Mouse (Mus musculus): ENCODE measurements around the gene Mindy1. TPM values are rescaled to one million over a fixed set of nuclear protein-coding genes. Genes with fewer than 3 reads are reported as not detected.

Mindy1 gene
- polyA plus RNA-seq, 1 experiment from 2014 or later, result 43.3 TPM

DNA sequence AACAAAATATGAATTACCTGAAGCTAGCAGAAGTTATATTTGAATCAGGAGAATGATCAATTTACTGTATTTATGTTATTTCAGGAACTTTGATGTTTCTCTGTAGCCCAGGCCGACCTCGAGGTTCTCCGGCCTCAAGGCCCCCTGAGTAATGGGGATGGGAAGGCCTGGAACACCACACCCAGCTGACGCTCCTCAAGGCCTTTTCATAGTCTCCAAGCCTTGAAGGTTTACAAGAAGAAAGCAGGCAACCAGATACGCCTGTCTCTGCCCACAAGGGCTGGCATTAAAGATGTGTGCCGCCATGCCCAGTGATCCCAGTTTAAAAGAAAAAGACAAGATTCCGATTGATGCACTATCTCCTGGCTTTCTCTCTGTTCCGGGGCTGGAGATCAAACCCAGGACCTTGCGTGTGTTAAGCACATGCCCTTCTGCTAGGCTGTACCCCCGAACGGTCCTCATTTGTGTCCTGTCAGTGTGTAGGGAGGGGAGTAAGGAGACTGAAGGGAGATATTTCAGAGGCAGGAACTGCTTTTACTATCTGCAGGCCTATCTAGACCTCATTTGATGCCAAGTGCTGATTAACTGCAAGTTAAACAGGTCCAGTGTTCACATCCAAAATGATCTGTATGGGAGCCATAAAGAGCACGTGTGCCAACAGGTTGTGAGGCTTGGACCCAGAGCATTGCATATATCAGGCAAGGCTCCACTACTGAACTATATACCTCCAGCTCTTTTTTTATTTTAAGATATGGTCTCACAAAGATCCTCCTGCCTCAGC is 3.5 kb downstream of the Mindy1 start:
- Histone ChIP-seq H3K4me2 (replicated peaks) (peak overlapping the region; percentile 74), H3K36me3 (peaks cover 20% of the 10 kb centered on the region), H3K9ac (no peak overlapping the region), H3K4me1 (peaks cover 17% of the 10 kb centered on the region), H3K27me3 (no peaks in the 10 kb centered on the region), H3K27ac (no peak overlapping the region), H3K4me3 (peak overlapping the region; percentile 72), H3K9me3 (no peaks in the 10 kb centered on the region)
- ATAC-seq (ENCODE audit: insufficient number of reproducible peaks, insufficient read depth, low FRiP score, low TSS enrichment), result no peak
- 87% methylated on average over 12 of the region's 12 CpGs for WGBS

DNA sequence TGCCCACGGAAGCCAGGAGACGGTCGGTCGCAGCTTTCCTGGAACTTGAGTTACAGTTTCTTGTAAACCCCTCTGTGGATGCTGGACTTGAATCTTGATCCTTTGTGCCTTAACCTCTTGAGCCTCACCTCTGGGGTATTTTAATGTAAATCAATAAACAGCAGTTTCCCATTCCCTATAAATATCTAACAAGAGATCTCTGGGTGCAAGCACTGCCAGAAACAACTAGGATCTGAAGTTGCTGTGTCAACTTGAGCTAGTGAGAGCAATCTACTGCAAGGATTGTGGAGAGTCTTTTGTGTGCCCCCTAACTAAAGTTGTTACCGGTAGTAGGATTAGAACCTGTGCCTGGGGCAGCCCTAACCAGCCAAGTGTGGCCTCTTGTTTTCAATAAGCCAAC is 4.2 kb downstream of the Mindy1 start:
- 93% methylated on average over 5 of the region's 5 CpGs for WGBS

DNA sequence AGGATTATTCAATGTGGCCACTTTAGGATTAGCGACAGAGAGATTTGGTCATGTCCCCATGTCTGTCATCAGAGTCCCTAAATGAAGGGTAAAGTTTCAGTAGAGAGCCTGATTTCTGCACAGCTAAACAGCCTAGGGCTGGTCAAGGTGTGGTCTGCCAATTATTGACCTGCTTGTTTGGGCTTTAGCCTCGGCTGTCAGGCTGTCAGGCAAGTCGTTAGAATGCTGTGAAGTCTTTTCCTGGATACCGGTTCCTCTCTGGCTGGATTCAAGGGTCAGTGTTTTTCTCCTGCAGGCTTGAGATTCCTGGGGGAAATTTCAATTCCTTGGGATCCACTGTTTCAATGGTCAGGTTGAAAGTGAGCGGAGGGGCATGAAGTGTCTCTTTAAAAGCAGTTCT is 4.9 kb downstream of the Mindy1 start:
- Histone ChIP-seq H3K27me3 (no peaks in the 10 kb centered on the region), H3K27ac (no peak overlapping the region), H3K4me2 (replicated peaks) (no peak overlapping the region), H3K9me3 (no peaks in the 10 kb centered on the region), H3K36me3 (peaks cover 33% of the 10 kb centered on the region), H3K4me1 (peaks cover 12% of the 10 kb centered on the region), H3K9ac (no peak overlapping the region), H3K4me3 (no peak overlapping the region)
- ATAC-seq (ENCODE audit: insufficient number of reproducible peaks, insufficient read depth, low FRiP score, low TSS enrichment), result no peak
- WGBS, result 62% methylated on average over 5 of the region's 5 CpGs

More for the DNA sequence above, 4.2 kb downstream of the Mindy1 start:
- Histone ChIP-seq H3K9ac (no peak overlapping the region), H3K4me1 (peaks cover 16% of the 10 kb centered on the region), H3K4me2 (replicated peaks) (no peak overlapping the region), H3K4me3 (no peak overlapping the region), H3K9me3 (no peaks in the 10 kb centered on the region), H3K27me3 (no peaks in the 10 kb centered on the region), H3K27ac (no peak overlapping the region), H3K36me3 (peaks cover 27% of the 10 kb centered on the region)
- no peak for ATAC-seq (ENCODE audit: insufficient number of reproducible peaks, insufficient read depth, low FRiP score, low TSS enrichment)

- H3K36me3 ChIP-seq, result peaks cover 37% of the 10 kb centered on the region
- WGBS, result 82% methylated on average over 7 of the region's 7 CpGs
- H3K4me1 ChIP-seq, result peaks cover 12% of the 10 kb centered on the region
- no peaks in the 10 kb centered on the region for H3K9me3 ChIP-seq
- ATAC-seq (ENCODE audit: insufficient number of reproducible peaks, insufficient read depth, low FRiP score, low TSS enrichment), result no peak
- H3K4me2 ChIP-seq (replicated peaks), result no peak overlapping the region
- no peak overlapping the region for H3K27ac ChIP-seq
- H3K4me3 ChIP-seq, result no peak overlapping the region
- no peaks in the 10 kb centered on the region for H3K27me3 ChIP-seq
- H3K9ac ChIP-seq, result no peak overlapping the region
Measured at GRCm38 (mm10) chr3:95286510-95286909, 5.4 kb downstream of the Mindy1 start.

DNA sequence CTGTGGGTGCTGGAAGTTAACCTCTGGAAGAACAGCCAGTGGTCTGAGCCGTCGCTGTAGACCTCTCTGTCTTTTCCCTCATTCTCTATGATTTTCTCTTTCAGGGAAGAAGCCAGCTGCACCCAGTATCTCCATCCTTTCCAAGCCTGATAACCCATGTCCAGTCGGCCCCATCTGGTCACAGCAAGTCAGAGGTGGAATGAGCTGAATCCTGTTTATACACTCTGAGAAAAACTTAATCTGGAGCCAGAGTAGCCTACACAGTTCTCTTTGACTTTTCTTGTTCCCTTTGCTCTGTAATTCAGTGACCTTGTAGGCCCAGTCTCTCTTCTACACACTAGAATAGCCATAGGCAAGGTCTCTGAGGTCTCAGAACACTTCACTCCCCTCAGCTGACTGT is 6.4 kb downstream of the Mindy1 start:
- WGBS, result 91% methylated on average over 3 of the region's 3 CpGs
- no peak overlapping the region for H3K4me3 ChIP-seq
- no peak overlapping the region for H3K4me2 ChIP-seq (replicated peaks)
- no peaks in the 10 kb centered on the region for H3K9me3 ChIP-seq
- peaks cover 47% of the 10 kb centered on the region for H3K36me3 ChIP-seq
- H3K27ac ChIP-seq, result no peak overlapping the region
- H3K4me1 ChIP-seq, result peaks cover 12% of the 10 kb centered on the region
- ATAC-seq (ENCODE audit: insufficient number of reproducible peaks, insufficient read depth, low FRiP score, low TSS enrichment), result no peak
- no peak overlapping the region for H3K9ac ChIP-seq
- H3K27me3 ChIP-seq, result no peaks in the 10 kb centered on the region

DNA sequence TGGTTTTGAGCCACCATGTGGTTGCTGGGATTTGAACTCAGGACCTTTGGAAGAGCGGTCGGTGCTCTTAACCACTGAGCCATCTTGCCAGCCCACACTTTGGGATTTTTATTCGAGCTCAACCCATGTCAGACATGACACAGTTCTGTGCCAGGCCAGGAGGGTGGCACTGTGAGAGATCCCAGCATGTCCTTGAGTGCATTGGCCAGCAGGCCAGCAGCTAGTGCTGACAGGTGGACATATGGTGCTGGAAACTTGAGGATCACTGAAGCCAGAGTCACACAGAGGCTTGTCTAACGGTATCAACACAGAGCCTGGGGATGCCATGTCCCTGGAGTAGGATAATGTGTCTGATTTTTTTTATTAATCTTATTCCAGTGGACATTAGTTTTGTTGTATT is 8.3 kb downstream of the Mindy1 start:
- 0 out of 2 replicates have a peak, but pooled peaks cover 4% of the 10 kb centered on the region for H3K4me1 ChIP-seq
- no peak overlapping the region for H3K4me2 ChIP-seq (replicated peaks)
- H3K27me3 ChIP-seq, result no peaks in the 10 kb centered on the region
- peaks cover 63% of the 10 kb centered on the region for H3K36me3 ChIP-seq
- no peak overlapping the region for H3K4me3 ChIP-seq
- no peaks in the 10 kb centered on the region for H3K9me3 ChIP-seq
- ATAC-seq (ENCODE audit: insufficient number of reproducible peaks, insufficient read depth, low FRiP score, low TSS enrichment), result no peak
- H3K27ac ChIP-seq, result no peak overlapping the region
- H3K9ac ChIP-seq, result no peak overlapping the region
- 87% methylated on average over 4 of the region's 4 CpGs for WGBS

DNA sequence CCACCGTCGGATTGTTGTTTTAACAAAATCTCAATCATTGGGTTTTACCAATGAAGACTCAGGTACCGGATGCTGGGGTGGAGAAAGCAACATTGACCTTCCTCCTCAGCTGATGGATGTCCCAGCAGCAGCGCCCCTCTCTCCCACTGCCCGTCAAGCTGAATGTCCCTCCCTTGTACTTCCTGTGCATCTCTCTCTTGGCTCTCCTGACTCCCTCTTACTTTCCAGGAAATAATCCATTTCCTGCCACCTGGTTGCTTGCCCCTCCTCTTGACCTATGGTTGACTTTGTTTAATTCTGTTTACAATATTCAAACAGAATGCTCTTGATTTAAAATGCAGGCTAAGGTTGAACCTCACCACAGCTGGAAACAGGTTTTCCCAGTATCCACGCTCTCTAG is 9.0 kb downstream of the Mindy1 start:
- ATAC-seq (ENCODE audit: insufficient number of reproducible peaks, insufficient read depth, low FRiP score, low TSS enrichment), result no peak
- Histone ChIP-seq H3K36me3 (peaks cover 70% of the 10 kb centered on the region), H3K9me3 (no peaks in the 10 kb centered on the region), H3K4me3 (no peak overlapping the region), H3K4me2 (replicated peaks) (no peak overlapping the region), H3K27me3 (no peaks in the 10 kb centered on the region), H3K9ac (no peak overlapping the region), H3K4me1 (no peaks in the 10 kb centered on the region), H3K27ac (no peak overlapping the region)
- 69% methylated on average over 6 of the region's 6 CpGs for WGBS

GRCm38 (mm10) chr3:95291041-95291440 is 9.9 kb downstream of the Mindy1 start:
- no peak overlapping the region for H3K27ac ChIP-seq
- no peak overlapping the region for H3K4me2 ChIP-seq (replicated peaks)
- no peaks in the 10 kb centered on the region for H3K27me3 ChIP-seq
- no peak overlapping the region for H3K9ac ChIP-seq
- WGBS, result 81% methylated on average over 4 of the region's 4 CpGs
- H3K4me1 ChIP-seq, result 0 out of 2 replicates have a peak, but pooled peaks cover 5% of the 10 kb centered on the region
- H3K4me3 ChIP-seq, result no peak overlapping the region
- H3K9me3 ChIP-seq, result no peaks in the 10 kb centered on the region
- ATAC-seq (ENCODE audit: insufficient number of reproducible peaks, insufficient read depth, low FRiP score, low TSS enrichment), result no peak
- H3K36me3 ChIP-seq, result peaks cover 75% of the 10 kb centered on the region

- Histone ChIP-seq H3K36me3 (peaks cover 68% of the 10 kb centered on the region), H3K9me3 (no peaks in the 10 kb centered on the region), H3K4me3 (no peak overlapping the region), H3K27ac (no peak overlapping the region), H3K9ac (no peak overlapping the region), H3K27me3 (no peaks in the 10 kb centered on the region), H3K4me2 (replicated peaks) (no peak overlapping the region), H3K4me1 (0 out of 2 replicates have a peak, but pooled peaks cover 5% of the 10 kb centered on the region)
- WGBS, result 91% methylated on average over 2 of the region's 2 CpGs
- no peak for ATAC-seq (ENCODE audit: insufficient number of reproducible peaks, insufficient read depth, low FRiP score, low TSS enrichment)
Measured at GRCm38 (mm10) chr3:95292899-95293298, 11.8 kb downstream of the Mindy1 start.

GRCm38 (mm10) chr3:95293537-95293936 is 12.4 kb downstream of the Mindy1 start:
- ATAC-seq (ENCODE audit: insufficient number of reproducible peaks, insufficient read depth, low FRiP score, low TSS enrichment), result no peak
- Histone ChIP-seq H3K27me3 (no peaks in the 10 kb centered on the region), H3K4me2 (replicated peaks) (no peak overlapping the region), H3K4me3 (no peak overlapping the region), H3K9me3 (no peaks in the 10 kb centered on the region), H3K4me1 (0 out of 2 replicates have a peak, but pooled peaks cover 5% of the 10 kb centered on the region), H3K27ac (no peak overlapping the region), H3K36me3 (peaks cover 61% of the 10 kb centered on the region), H3K9ac (no peak overlapping the region)
- 82% methylated on average over 11 of the region's 11 CpGs for WGBS

GRCm38 (mm10) chr3:95294316-95294715 is 13.2 kb downstream of the Mindy1 start:
- H3K9ac ChIP-seq, result no peak overlapping the region
- no peaks in the 10 kb centered on the region for H3K9me3 ChIP-seq
- 0 out of 2 replicates have a peak, but pooled peaks cover 5% of the 10 kb centered on the region for H3K4me1 ChIP-seq
- H3K27ac ChIP-seq, result no peak overlapping the region
- H3K4me3 ChIP-seq, result no peak overlapping the region
- H3K27me3 ChIP-seq, result no peaks in the 10 kb centered on the region
- peaks cover 57% of the 10 kb centered on the region for H3K36me3 ChIP-seq
- H3K4me2 ChIP-seq (replicated peaks), result no peak overlapping the region
- no peak for ATAC-seq (ENCODE audit: insufficient number of reproducible peaks, insufficient read depth, low FRiP score, low TSS enrichment)
- WGBS, result 88% methylated on average over 7 of the region's 7 CpGs

GRCm38 (mm10) chr3:95294718-95295117 is 13.6 kb downstream of the Mindy1 start:
- WGBS, result 85% methylated on average over 5 of the region's 5 CpGs
- no peaks in the 10 kb centered on the region for H3K27me3 ChIP-seq
- no peak overlapping the region for H3K4me2 ChIP-seq (replicated peaks)
- no peak overlapping the region for H3K9ac ChIP-seq
- H3K27ac ChIP-seq, result no peak overlapping the region
- H3K9me3 ChIP-seq, result no peaks in the 10 kb centered on the region
- H3K4me1 ChIP-seq, result 0 out of 2 replicates have a peak, but pooled peaks cover 5% of the 10 kb centered on the region
- peaks cover 54% of the 10 kb centered on the region for H3K36me3 ChIP-seq
- ATAC-seq (ENCODE audit: insufficient number of reproducible peaks, insufficient read depth, low FRiP score, low TSS enrichment), result no peak
- H3K4me3 ChIP-seq, result no peak overlapping the region
